Mouse (Mus musculus) megakaryocyte-erythroid progenitor cell, adult 5 weeks (primary cell): ENCODE measurements around the gene Gdf9. TPM values are rescaled to one million over a fixed set of nuclear protein-coding genes. Genes with fewer than 3 reads are reported as not detected.

ENCODE experiments used
- polyA plus RNA-seq: library from polyadenylated mRNA; stranded (reverse); fragments of >175 nt; gene quantifications from 2 replicates; pipeline ENCODE4 v1.2.3, GENCODE M21; 2012

Gene Gdf9
- 0.12 and 0.30 TPM in 2 replicates for polyA plus RNA-seq

DNA sequence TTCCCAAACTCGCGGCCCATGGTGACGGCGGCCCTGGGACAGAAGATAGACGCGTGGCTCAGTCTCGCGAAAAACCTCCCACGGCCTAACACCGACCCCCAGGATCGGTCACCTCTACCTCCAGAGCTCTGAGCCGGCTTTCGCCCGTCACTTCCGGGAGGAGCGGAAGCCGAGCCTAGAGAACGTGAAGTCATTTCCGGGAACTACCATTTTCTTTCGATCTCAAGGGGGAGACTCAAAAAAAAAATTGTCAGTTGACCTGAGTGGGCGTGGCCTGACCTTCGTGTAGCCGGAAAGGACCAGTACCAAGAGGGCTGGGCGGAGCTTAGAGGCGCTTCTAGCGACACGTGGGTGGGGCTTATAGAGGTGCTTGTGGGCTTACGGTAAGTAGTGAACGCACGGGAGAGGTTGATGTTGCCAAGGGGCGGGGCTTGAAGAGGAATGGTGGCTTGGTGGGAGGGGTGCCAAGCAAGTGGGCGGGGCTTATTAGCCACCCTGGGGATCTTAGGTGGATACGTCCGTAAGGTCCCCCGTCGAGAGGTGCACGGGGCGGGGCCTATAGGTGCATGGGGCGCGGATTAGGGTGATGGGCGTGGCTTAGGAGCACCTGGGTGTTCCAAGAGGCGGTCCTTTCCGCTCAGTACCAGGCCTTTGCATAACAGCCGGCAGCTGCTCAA is at the start of gene Gdf9, which contains the start of gene Uqcrq:
TSS of gene Gdf9 (plus strand) at position 354 of the 677 bp plus-strand sequence.
TSS of gene Uqcrq (minus strand) at position 162 of the 677 bp plus-strand sequence.

DNA sequence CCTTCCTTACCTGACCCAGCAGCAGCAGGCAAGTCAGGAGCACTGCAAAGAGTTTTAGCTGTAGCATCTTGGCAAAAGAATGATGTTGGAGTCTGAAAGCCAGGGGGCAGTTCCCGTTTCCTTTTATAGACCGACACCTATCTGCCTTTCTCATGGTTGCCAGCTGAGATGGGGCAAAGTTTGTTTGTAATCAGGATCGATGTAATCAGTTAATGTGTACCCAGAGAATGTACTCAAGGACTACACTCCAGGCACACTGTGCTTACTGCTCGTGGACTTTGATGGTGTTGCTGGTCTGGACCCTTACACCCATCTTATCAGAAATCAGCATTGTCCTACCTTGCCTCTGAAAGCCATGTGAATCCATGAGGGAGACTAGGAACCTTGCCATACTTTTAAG is 7.8 kb upstream of the Gdf9 start, which contains the start of gene Leap2:
TSS of gene Leap2 (minus strand) at position 135 of the 400 bp plus-strand sequence.

DNA sequence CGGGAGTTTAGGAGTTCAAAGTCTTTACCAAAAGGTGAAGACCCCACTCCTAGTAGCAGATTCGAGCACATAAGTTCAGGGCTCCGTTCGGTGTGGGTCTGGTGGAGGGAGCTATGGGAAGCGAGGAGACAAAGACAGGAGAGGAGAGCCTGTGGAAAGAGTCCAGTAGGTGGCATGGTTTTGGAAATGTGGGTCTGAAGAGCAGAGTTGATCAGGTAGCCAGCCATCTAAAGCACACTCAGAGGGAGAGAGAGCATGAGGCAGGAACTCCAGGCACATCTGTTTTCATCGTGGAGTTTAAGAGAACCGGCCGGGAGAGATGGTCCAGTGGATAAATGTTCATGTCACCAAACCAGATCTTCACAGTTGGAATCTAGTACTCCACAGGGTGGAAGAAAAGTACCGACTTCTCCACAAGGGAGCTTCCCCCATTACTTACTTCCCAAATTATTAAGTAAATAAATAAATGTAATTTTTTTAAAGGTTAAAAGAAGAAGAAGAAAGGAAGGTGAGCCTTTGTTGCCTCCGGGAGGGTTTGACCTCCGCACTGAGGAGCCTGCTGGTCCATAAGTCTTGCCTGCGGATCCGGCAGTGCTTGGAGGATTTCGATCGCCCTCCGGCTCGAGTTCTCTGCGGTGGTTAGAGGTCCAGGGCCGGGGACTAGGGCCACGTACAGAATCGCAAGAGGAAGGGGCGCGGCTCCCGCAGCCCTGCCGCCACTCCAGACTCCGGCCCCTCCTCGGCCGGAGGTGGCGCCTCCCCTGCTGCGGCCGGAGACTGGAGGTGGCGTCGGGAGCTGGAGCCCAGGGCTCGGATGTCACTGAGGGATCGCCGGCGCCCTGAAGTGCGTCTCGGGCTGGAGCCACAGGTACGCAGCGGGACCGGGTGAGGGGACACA is 25.9 kb downstream of the Gdf9 start, which contains the start of the genes Gm10447 and Shroom1:
TSS of gene Gm10447 (minus strand) at position 637 of the 898 bp plus-strand sequence.
TSS of gene Shroom1 (plus strand) at position 732 of the 898 bp plus-strand sequence.

DNA sequence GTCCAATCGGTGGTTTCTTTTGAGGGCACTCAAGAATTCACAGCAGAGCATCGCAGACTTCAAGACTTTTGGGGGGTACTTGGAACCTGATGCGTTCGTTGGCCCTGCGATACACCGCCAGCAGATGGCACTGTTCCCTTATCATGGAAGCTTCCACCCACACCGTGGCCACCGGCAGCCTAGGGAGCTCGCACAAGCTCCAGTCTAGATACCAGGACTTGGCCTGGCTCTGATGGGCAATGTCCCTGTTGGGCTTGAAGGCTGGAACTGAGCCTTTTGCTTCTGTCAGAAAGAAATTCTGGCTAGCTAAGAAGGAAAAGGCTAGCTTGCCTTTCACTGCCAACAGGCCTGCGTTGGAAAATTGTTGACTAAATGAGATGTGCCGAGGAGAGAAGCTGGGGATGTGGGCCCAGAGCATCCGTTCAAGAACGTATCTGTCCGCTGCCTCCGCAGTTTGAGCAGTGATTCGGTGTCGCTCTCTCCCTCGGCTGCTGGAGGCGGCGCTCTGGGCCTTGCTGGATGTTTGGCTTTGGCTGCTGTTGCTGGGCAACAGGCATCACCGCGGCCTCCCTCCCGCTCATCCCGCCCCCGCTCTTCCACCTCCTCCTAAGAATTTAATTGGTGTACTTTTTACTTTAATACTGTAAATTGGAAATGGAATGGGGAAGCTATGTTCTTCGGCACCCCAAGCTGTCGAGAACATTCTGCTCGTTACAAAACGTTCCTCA is 39.3 kb downstream of the Gdf9 start, which contains the start of gene Gm9837:
TSS of gene Gm9837 (minus strand) at position 512 of the 728 bp plus-strand sequence.

DNA sequence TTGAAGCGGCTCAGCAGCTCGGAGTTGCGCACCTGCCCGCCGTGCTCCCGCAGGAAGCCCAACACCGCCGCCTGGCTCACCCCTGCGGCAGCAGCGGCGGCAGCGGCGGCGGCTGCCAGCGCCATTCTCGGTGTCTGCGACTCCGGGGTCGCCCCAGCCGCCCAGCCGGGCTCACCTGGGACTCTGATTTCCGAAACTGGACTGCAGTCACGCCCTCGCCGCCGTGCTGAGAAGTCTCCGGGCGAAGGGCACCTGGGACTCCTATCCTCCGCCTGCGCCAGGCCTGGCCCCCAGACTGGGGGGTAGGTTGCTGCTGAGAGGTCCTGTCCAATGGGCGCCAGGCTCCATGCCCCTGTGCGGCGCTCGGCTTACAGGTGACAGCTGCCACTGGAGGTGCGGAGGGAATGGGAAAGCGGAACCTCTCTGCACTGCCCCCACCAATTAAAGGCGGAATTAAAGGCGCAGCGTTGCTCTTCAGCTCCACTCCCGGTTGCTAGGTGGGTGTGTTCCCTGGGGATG is 49.0 kb downstream of the Gdf9 start, which contains the start of the genes Gm9945 and Sowaha:
TSS of gene Gm9945 (plus strand) at position 384 of the 519 bp plus-strand sequence.
TSS of gene Sowaha (minus strand) at position 492 of the 519 bp plus-strand sequence.

Other genes with a start within 250 kb of the Gdf9 start
- gene Hspa4, start 130.6 kb upstream of the Gdf9 start, polyA plus RNA-seq = 34.1 and 37.2 TPM in 2 replicates
- 1.8 and 3.0 TPM in 2 replicates for gene Zcchc10, start 106.3 kb upstream of the Gdf9 start, polyA plus RNA-seq
- 4.3 and 6.6 TPM in 2 replicates for gene Aff4, start 80.2 kb upstream of the Gdf9 start, polyA plus RNA-seq
- gene Leap2, start 7.9 kb upstream of the Gdf9 start, polyA plus RNA-seq = not detected in 2 replicates
- 179 and 182 TPM in 2 replicates for gene Uqcrq, start 192 bp upstream of the Gdf9 start, polyA plus RNA-seq
- gene Gm10447, start 26.1 kb downstream of the Gdf9 start, polyA plus RNA-seq = not detected in 2 replicates
- gene Shroom1, start 26.2 kb downstream of the Gdf9 start, polyA plus RNA-seq = 0.23 and 0.37 TPM in 2 replicates
- gene Gm9837, start 39.5 kb downstream of the Gdf9 start, polyA plus RNA-seq = not detected in 2 replicates
- not detected in 2 replicates for gene Gm9945, start 49.1 kb downstream of the Gdf9 start, polyA plus RNA-seq
- gene Sowaha, start 49.3 kb downstream of the Gdf9 start, polyA plus RNA-seq = 1.00 and 1.1 TPM in 2 replicates
- 36.4 and 55.7 TPM in 2 replicates for gene Sept8, start 88.2 kb downstream of the Gdf9 start, polyA plus RNA-seq
- 5.3 and 7.8 TPM in 2 replicates for gene Kif3a, start 136.4 kb downstream of the Gdf9 start, polyA plus RNA-seq
- gene Il4, start 187.6 kb downstream of the Gdf9 start, polyA plus RNA-seq = not detected in 2 replicates
- gene Il13, start 203.7 kb downstream of the Gdf9 start, polyA plus RNA-seq = 0.05 and 0.10 TPM in 2 replicates